Mouse (Mus musculus): ENCODE measurements at regions not wholly inside any gene's neighbourhood (a gene's known extent, or its start where the extent isn't known, plus 50 kb on each side); places are given as distances from the start of the nearest gene placed in this dataset.

- Histone ChIP-seq H3K4me2 (ENCODE audit: low read length) (0 out of 2 replicates have a peak overlapping the region, but pooled peaks have one; percentile 16), H3K27ac (ENCODE audit: low read depth) (peak overlapping the region; percentile 29; the same call in 1 of the 2 replicates), H3K9me3 (ENCODE audit: control insufficient read depth, low read length) (no peaks in the 10 kb centered on the region), H3K9ac (ENCODE audit: low read length) (no peak overlapping the region), H3K27me3 (replicated peaks; ENCODE audit: control insufficient read depth, insufficient read depth, low read length) (no peaks in the 10 kb centered on the region), H3K4me1 (replicated peaks; ENCODE audit: control insufficient read depth, insufficient read depth, low read length) (no peaks in the 10 kb centered on the region; the same call in 1 of the 2 replicates), H3K4me3 (ENCODE audit: low read depth, low read length) (no peak overlapping the region), H3K36me3 (ENCODE audit: control insufficient read depth, insufficient read depth, low read length) (no peaks in the 10 kb centered on the region)
- no peak for ATAC-seq (replicated peaks; ENCODE audit: low FRiP score, low TSS enrichment, low read depth)
- 13% methylated on average over 13 of the region's 13 CpGs for WGBS
- DNase-seq (ENCODE audit: low spot score) = no peak
These were observed 53.4 kb downstream of the Cartpt start for GRCm38 (mm10) chr13:99847531-99847930.

- Histone ChIP-seq H3K4me3 (ENCODE audit: low read depth, low read length) (no peak overlapping the region), H3K9ac (ENCODE audit: low read length) (no peak overlapping the region), H3K36me3 (ENCODE audit: control insufficient read depth, insufficient read depth, low read length) (no peaks in the 10 kb centered on the region), H3K27ac (ENCODE audit: low read depth) (no peak overlapping the region), H3K27me3 (replicated peaks; ENCODE audit: control insufficient read depth, insufficient read depth, low read length) (no peaks in the 10 kb centered on the region), H3K4me1 (replicated peaks; ENCODE audit: control insufficient read depth, insufficient read depth, low read length) (peaks cover 10% of the 10 kb centered on the region; the same call in 1 of the 2 replicates), H3K9me3 (ENCODE audit: control insufficient read depth, low read length) (no peaks in the 10 kb centered on the region), H3K4me2 (ENCODE audit: low read length) (no peak overlapping the region)
- DNase-seq (ENCODE audit: low spot score) (no peak), ATAC-seq (replicated peaks; ENCODE audit: low FRiP score, low TSS enrichment, low read depth) (no peak)
- 19% methylated on average over 9 of the region's 9 CpGs for WGBS
These were observed 58.3 kb downstream of the Cartpt start for GRCm38 (mm10) chr13:99842626-99843025.

- Histone ChIP-seq H3K9me3 (ENCODE audit: control insufficient read depth, low read length) (no peaks in the 10 kb centered on the region), H3K27ac (ENCODE audit: low read depth) (no peak overlapping the region), H3K27me3 (replicated peaks; ENCODE audit: control insufficient read depth, insufficient read depth, low read length) (no peaks in the 10 kb centered on the region), H3K9ac (ENCODE audit: low read length) (no peak overlapping the region), H3K36me3 (ENCODE audit: control insufficient read depth, insufficient read depth, low read length) (no peaks in the 10 kb centered on the region), H3K4me3 (ENCODE audit: low read depth, low read length) (no peak overlapping the region), H3K4me1 (replicated peaks; ENCODE audit: control insufficient read depth, insufficient read depth, low read length) (peaks cover 10% of the 10 kb centered on the region; the same call in 1 of the 2 replicates), H3K4me2 (ENCODE audit: low read length) (peak overlapping the region; percentile 14; the same call in 1 of the 2 replicates)
- WGBS = 22% methylated on average over 9 of the region's 9 CpGs
- DNase-seq (ENCODE audit: low spot score) = no peak
- no peak for ATAC-seq (replicated peaks; ENCODE audit: low FRiP score, low TSS enrichment, low read depth)
These were observed 61.4 kb downstream of the Cartpt start for GRCm38 (mm10) chr13:99839446-99839845.

GRCm38 (mm10) chr13:99837772-99838425 lies 63.0 kb downstream of the Cartpt start:
- no peak overlapping the region for H3K9ac ChIP-seq (ENCODE audit: low read length)
- no peak overlapping the region for H3K4me3 ChIP-seq (ENCODE audit: low read depth, low read length)
- peaks cover 10% of the 10 kb centered on the region; the same call in 1 of the 2 replicates for H3K4me1 ChIP-seq (replicated peaks; ENCODE audit: control insufficient read depth, insufficient read depth, low read length)
- 42% methylated on average over 11 of the region's 11 CpGs for WGBS
- no peaks in the 10 kb centered on the region for H3K27me3 ChIP-seq (replicated peaks; ENCODE audit: control insufficient read depth, insufficient read depth, low read length)
- no peaks in the 10 kb centered on the region for H3K36me3 ChIP-seq (ENCODE audit: control insufficient read depth, insufficient read depth, low read length)
- peak; percentile 78 for DNase-seq (ENCODE audit: low spot score)
- ATAC-seq (replicated peaks; ENCODE audit: low FRiP score, low TSS enrichment, low read depth) = 0 out of 2 replicates have a peak, but pooled peaks have one; percentile 44
- H3K27ac ChIP-seq (ENCODE audit: low read depth) = no peak overlapping the region
- H3K9me3 ChIP-seq (ENCODE audit: control insufficient read depth, low read length) = peaks cover 4% of the 10 kb centered on the region; the same call in 1 of the 2 replicates
- no peak overlapping the region for H3K4me2 ChIP-seq (ENCODE audit: low read length)

- 79% methylated on average over 6 of the region's 6 CpGs for WGBS
- ATAC-seq (replicated peaks; ENCODE audit: low FRiP score, low TSS enrichment, low read depth) = no peak
These were observed 63.7 kb downstream of the Cartpt start for GRCm38 (mm10) chr13:99837180-99837579.

GRCm38 (mm10) chr13:99836586-99836985 lies 64.3 kb downstream of the Cartpt start:
- no peak overlapping the region for H3K4me2 ChIP-seq (ENCODE audit: low read length)
- H3K27ac ChIP-seq (ENCODE audit: low read depth) = no peak overlapping the region
- H3K36me3 ChIP-seq (ENCODE audit: control insufficient read depth, insufficient read depth, low read length) = no peaks in the 10 kb centered on the region
- WGBS = 73% methylated on average over 5 of the region's 5 CpGs
- no peak overlapping the region for H3K4me3 ChIP-seq (ENCODE audit: low read depth, low read length)
- H3K27me3 ChIP-seq (replicated peaks; ENCODE audit: control insufficient read depth, insufficient read depth, low read length) = no peaks in the 10 kb centered on the region
- DNase-seq (ENCODE audit: low spot score) (no peak), ATAC-seq (replicated peaks; ENCODE audit: low FRiP score, low TSS enrichment, low read depth) (no peak)
- H3K9me3 ChIP-seq (ENCODE audit: control insufficient read depth, low read length) = peaks cover 4% of the 10 kb centered on the region; the same call in 1 of the 2 replicates
- H3K9ac ChIP-seq (ENCODE audit: low read length) = no peak overlapping the region
- peaks cover 10% of the 10 kb centered on the region; the same call in 1 of the 2 replicates for H3K4me1 ChIP-seq (replicated peaks; ENCODE audit: control insufficient read depth, insufficient read depth, low read length)

More at GRCm38 (mm10) chr13:99837180-99837579, 63.7 kb downstream of the Cartpt start:
- Histone ChIP-seq H3K27me3 (replicated peaks; ENCODE audit: control insufficient read depth, insufficient read depth, low read length) (no peaks in the 10 kb centered on the region), H3K4me1 (replicated peaks; ENCODE audit: control insufficient read depth, insufficient read depth, low read length) (peaks cover 10% of the 10 kb centered on the region; the same call in 1 of the 2 replicates), H3K4me2 (ENCODE audit: low read length) (no peak overlapping the region), H3K27ac (ENCODE audit: low read depth) (no peak overlapping the region), H3K4me3 (ENCODE audit: low read depth, low read length) (no peak overlapping the region), H3K9ac (ENCODE audit: low read length) (no peak overlapping the region), H3K9me3 (ENCODE audit: control insufficient read depth, low read length) (peaks cover 4% of the 10 kb centered on the region; the same call in 1 of the 2 replicates), H3K36me3 (ENCODE audit: control insufficient read depth, insufficient read depth, low read length) (no peaks in the 10 kb centered on the region)
- DNase-seq (ENCODE audit: low spot score) = no peak

- no peak for DNase-seq (ENCODE audit: low spot score)
- no peak overlapping the region for H3K4me2 ChIP-seq (ENCODE audit: low read length)
- no peaks in the 10 kb centered on the region for H3K36me3 ChIP-seq (ENCODE audit: control insufficient read depth, insufficient read depth, low read length)
- H3K4me3 ChIP-seq (ENCODE audit: low read depth, low read length) = no peak overlapping the region
- peaks cover 10% of the 10 kb centered on the region; the same call in 1 of the 2 replicates for H3K4me1 ChIP-seq (replicated peaks; ENCODE audit: control insufficient read depth, insufficient read depth, low read length)
- ATAC-seq (replicated peaks; ENCODE audit: low FRiP score, low TSS enrichment, low read depth) = no peak
- H3K9me3 ChIP-seq (ENCODE audit: control insufficient read depth, low read length) = peaks cover 4% of the 10 kb centered on the region; the same call in 1 of the 2 replicates
- H3K9ac ChIP-seq (ENCODE audit: low read length) = no peak overlapping the region
- H3K27ac ChIP-seq (ENCODE audit: low read depth) = no peak overlapping the region
- 91% methylated on average over 8 of the region's 8 CpGs for WGBS
- H3K27me3 ChIP-seq (replicated peaks; ENCODE audit: control insufficient read depth, insufficient read depth, low read length) = no peaks in the 10 kb centered on the region
These were observed 65.4 kb downstream of the Cartpt start for GRCm38 (mm10) chr13:99835518-99835917.

- ATAC-seq (replicated peaks; ENCODE audit: low FRiP score, low TSS enrichment, low read depth) = no peak
- no peak overlapping the region for H3K4me3 ChIP-seq (ENCODE audit: low read depth, low read length)
These were observed 70.7 kb downstream of the Cartpt start for GRCm38 (mm10) chr13:99830080-99830724.

More at GRCm38 (mm10) chr13:99830080-99830724, 70.7 kb downstream of the Cartpt start:
- Histone ChIP-seq H3K27ac (ENCODE audit: low read depth) (no peak overlapping the region), H3K4me2 (ENCODE audit: low read length) (no peak overlapping the region), H3K9me3 (ENCODE audit: control insufficient read depth, low read length) (peaks cover 4% of the 10 kb centered on the region; the same call in 1 of the 2 replicates), H3K9ac (ENCODE audit: low read length) (no peak overlapping the region), H3K4me1 (replicated peaks; ENCODE audit: control insufficient read depth, insufficient read depth, low read length) (no peaks in the 10 kb centered on the region), H3K36me3 (ENCODE audit: control insufficient read depth, insufficient read depth, low read length) (no peaks in the 10 kb centered on the region), H3K27me3 (replicated peaks; ENCODE audit: control insufficient read depth, insufficient read depth, low read length) (no peaks in the 10 kb centered on the region)
- DNase-seq (ENCODE audit: low spot score) = no peak
- 88% methylated on average over 7 of the region's 7 CpGs for WGBS

Measured in intestine, embryonic 14.5 days (tissue).